Mouse (Mus musculus): ENCODE results near the gene Spsb2. TPM values are rescaled to one million over a fixed set of nuclear protein-coding genes. Genes with fewer than 3 reads are reported as not detected.

Gene Spsb2
- total RNA-seq, 2 experiments from 2014 or later, result 10.5 to 11.7 TPM

GRCm38 (mm10) chr6:124856916-124857839 is 48.7 kb downstream of the Spsb2 start, which contains the start of gene P3h3:
Gene P3h3 (minus strand): TSS chr6:124857752.
- DNase-seq (ENCODE audit: low spot score in 2 of 2), result peak; percentile 82 to 85

- DNase-seq (ENCODE audit: low spot score in 2 of 2), result no peak
These were observed 49.5 kb downstream of the Spsb2 start for GRCm38 (mm10) chr6:124857840-124858530.

GRCm38 (mm10) chr6:124858561-124859318 is 50.3 kb downstream of the Spsb2 start:
- no peak for DNase-seq (ENCODE audit: low spot score in 2 of 2)

- peak; percentile 74 to 89 for DNase-seq (ENCODE audit: low spot score in 2 of 2)
These were observed 51.3 kb downstream of the Spsb2 start for GRCm38 (mm10) chr6:124859725-124860124.

Other genes starting within 250 kb of the Spsb2 start
- gene C1rb, start 238.4 kb upstream of the Spsb2 start, total RNA-seq (2021), result 1 to 10 TPM; 1.3 to 1.7 TPM
- under 1 TPM; 0.86 to 0.98 TPM for gene C1s2, start 172.6 kb upstream of the Spsb2 start, total RNA-seq (2021)
- gene Lpcat3, start 145.6 kb upstream of the Spsb2 start, total RNA-seq (2021), result 10 to 100 TPM; 37.9 to 43.1 TPM
- 10 to 100 TPM; 71.0 to 82.6 TPM for gene Emg1, start 96.5 kb upstream of the Spsb2 start, total RNA-seq (2021)
- gene Phb2, start 96.3 kb upstream of the Spsb2 start, total RNA-seq (2021), result 100 to 1,000 TPM; 234 to 238 TPM
- gene Ptpn6, start 69.9 kb upstream of the Spsb2 start, total RNA-seq (2021), result 1 to 10 TPM; 4.6 to 6.4 TPM
- gene Grcc10, start 67.3 kb upstream of the Spsb2 start, total RNA-seq (2021), result 100 to 1,000 TPM; 177 to 209 TPM
- gene Gm45234, start 52.6 kb upstream of the Spsb2 start, total RNA-seq (2021), result under 1 TPM in 1 of 2 experiments, not detected in 1; 0.83 TPM
- 10 to 100 TPM; 52.9 to 66.5 TPM for gene Atn1, start 52.1 kb upstream of the Spsb2 start, total RNA-seq (2021)
- 1 to 10 TPM; 6.0 to 6.5 TPM for gene Eno2, start 39.0 kb upstream of the Spsb2 start, total RNA-seq (2021)
- not detected for gene Lrrc23, start 28.9 kb upstream of the Spsb2 start, total RNA-seq (2021)
- gene Tpi1, start 5.6 kb downstream of the Spsb2 start, total RNA-seq (2021), result 1,000 to 10,000 TPM; 2,059 to 2,144 TPM
- 10 to 100 TPM; 81.7 to 85.9 TPM for gene Usp5, start 20.8 kb downstream of the Spsb2 start, total RNA-seq (2021)
- 10 to 100 TPM; 27.9 to 28.2 TPM for gene Cdca3, start 20.9 kb downstream of the Spsb2 start, total RNA-seq (2021)
- 10 to 100 TPM; 13.6 to 14.3 TPM for gene Gnb3, start 31.6 kb downstream of the Spsb2 start, total RNA-seq (2021)
- 10 to 100 TPM; 57.3 to 62.8 TPM for gene P3h3, start 49.1 kb downstream of the Spsb2 start, total RNA-seq (2021)
- gene Gpr162, start 55.3 kb downstream of the Spsb2 start, total RNA-seq (2021), result 1 to 10 TPM; 1.2 to 1.3 TPM
- gene Cd4, start 79.6 kb downstream of the Spsb2 start, total RNA-seq (2021), result 1 to 10 TPM; 1.4 to 1.7 TPM
- gene Lag3, start 103.0 kb downstream of the Spsb2 start, total RNA-seq (2021), result 1 to 10 TPM; 1.1 to 1.2 TPM
- gene Ptms, start 111.4 kb downstream of the Spsb2 start, total RNA-seq (2021), result 100 to 1,000 TPM; 395 to 409 TPM
- 100 to 1,000 TPM; 236 to 238 TPM for gene Mlf2, start 122.7 kb downstream of the Spsb2 start, total RNA-seq (2021)
- gene Cops7a, start 156.9 kb downstream of the Spsb2 start, total RNA-seq (2021), result 10 to 100 TPM; 86.3 to 86.8 TPM
- gene Pianp, start 188.0 kb downstream of the Spsb2 start, total RNA-seq (2021), result under 1 TPM; 0.56 to 0.67 TPM
- gene Zfp384, start 200.5 kb downstream of the Spsb2 start, total RNA-seq (2021), result 10 to 100 TPM; 28.1 to 32.8 TPM
- 10 to 100 TPM; 54.1 to 54.2 TPM for gene Ing4, start 231.1 kb downstream of the Spsb2 start, total RNA-seq (2021)
- 1 to 10 TPM; 3.9 to 4.6 TPM for gene Acrbp, start 241.0 kb downstream of the Spsb2 start, total RNA-seq (2021)

All from gastrocnemius, postnatal 4 days (tissue).